Mouse (Mus musculus) ES-Bruce4 (cell line): ENCODE measurements around the gene Otop2.

Source experiments
- CTCF ChIP-seq: IDR thresholded peaks from one replicate; pipeline ENCODE4 v1.8.1; 2011; ENCODE audit warnings: low read depth, low read length
- POLR2A ChIP-seq: IDR thresholded peaks from one replicate; pipeline ENCODE4 v1.8.1; 2011; ENCODE audit warnings: low read length; ENCODE audit not compliant: insufficient read depth

DNA sequence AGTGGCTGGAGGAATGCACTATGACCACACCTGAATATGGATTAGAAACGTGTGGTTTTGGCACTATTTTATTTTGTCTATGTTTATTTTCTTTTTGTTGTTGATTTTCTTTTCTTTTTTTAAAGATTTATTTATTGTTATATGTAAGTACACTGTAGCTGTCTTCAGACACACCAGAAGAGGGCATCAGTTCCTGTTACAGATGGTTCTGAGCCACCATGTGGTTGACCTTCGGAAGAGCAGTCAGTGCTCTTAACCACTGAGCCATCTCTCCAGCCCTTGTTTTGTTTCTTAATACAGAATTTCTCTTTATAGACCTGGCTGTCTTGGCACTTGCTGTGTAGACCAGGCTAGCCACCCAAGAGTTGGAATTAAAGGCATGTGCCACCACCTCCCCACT lies 65.8 kb downstream of the Otop2 start:
- no peak for TF ChIP-seq CTCF
- no peak for TF ChIP-seq POLR2A
